Mouse (Mus musculus) forebrain, postnatal 0 days (tissue): ENCODE measurements around the gene Sorbs1. TPM values are rescaled to one million over a fixed set of nuclear protein-coding genes. Genes with fewer than 3 reads are reported as not detected.

Experiments used
- ATAC-seq: fragments of 200-750 bp; cut with Nextera tagmentation; 2 replicates; pipeline ENCODE4 v1.8.0; 2017; ENCODE audit warnings: mild to moderate bottlenecking, moderate library complexity
- DNase-seq: peaks from one replicate; pipeline ENCODE4 v3.0.0-alpha.2; 2015
- H3K27ac ChIP-seq: fragments of 300-500 bp; sonication (generic); 2 replicates; pipeline ENCODE4 v1.5.1; 2014; ENCODE audit warnings: low read depth, mild to moderate bottlenecking, antibody characterized with exemption, low read length, moderate library complexity, mixed read lengths
- H3K27me3 ChIP-seq: fragments of 300-500 bp; sonication (generic); 2 replicates; pipeline ENCODE4 v1.6.1; 2014; ENCODE audit warnings: mild to moderate bottlenecking, low read length, mixed read lengths; ENCODE audit not compliant: insufficient read depth
- H3K36me3 ChIP-seq: fragments of 300-500 bp; sonication (generic); 2 replicates; pipeline ENCODE4 v1.6.1; 2014; ENCODE audit warnings: mild to moderate bottlenecking, moderate library complexity; ENCODE audit not compliant: insufficient read depth
- H3K4me1 ChIP-seq: fragments of 300-500 bp; sonication (generic); 2 replicates; pipeline ENCODE4 v1.6.1; 2014; ENCODE audit warnings: antibody characterized with exemption; ENCODE audit not compliant: insufficient read depth
- H3K4me2 ChIP-seq: fragments of 300-500 bp; sonication (generic); 2 replicates; pipeline ENCODE4 v1.6.1; 2014; ENCODE audit warnings: low read depth, mild to moderate bottlenecking, moderate library complexity
- H3K4me3 ChIP-seq: fragments of 300-500 bp; sonication (generic); 2 replicates; pipeline ENCODE4 v1.5.1; 2014; ENCODE audit warnings: low read depth, low read length, mixed read lengths
- H3K9ac ChIP-seq: fragments of 300-500 bp; sonication (generic); 2 replicates; pipeline ENCODE4 v1.6.1; 2014; ENCODE audit warnings: mild to moderate bottlenecking
- H3K9me3 ChIP-seq: fragments of 300-500 bp; sonication (generic); 2 replicates; pipeline ENCODE4 v1.6.1; 2016; ENCODE audit warnings: low read length
- CTCF ChIP-seq: sonication (generic); IDR thresholded peaks from 2 replicates; pipeline ENCODE4 v1.5.1; 2016; ENCODE audit warnings: antibody characterized with exemption, control low read depth, low read depth
- WGBS: fragments of 180-500 bp; shearing (Covaris S2); extraction: QIAGEN DNeasy Blood & Tissue Kit; methylation state at CpG from one replicate; pipeline ENCODE4 v1.1.7; 2014; 5-methylcytosine and 5-hydroxymethylcytosine counted together
- polyA plus RNA-seq: library from polyadenylated mRNA; unstranded; fragments of >200 nt; fragmentation: Nextera tagmentation; extraction: Ambion mirVana; gene quantifications from 2 replicates; pipeline ENCODE4 v1.2.1, GENCODE M21; 2015
- total RNA-seq: library from RNA; depleted of rRNA; stranded (reverse); fragments of >200 nt; gene quantifications from 2 replicates; pipeline ENCODE4 v1.2.3, GENCODE M21; 2014

Gene Sorbs1
- total and polyA plus RNA-seq, 2 experiments from 2014 or later: 51.8 to 74.9 TPM

- Histone ChIP-seq H3K9me3 (no peaks in the 10 kb centered on the region), H3K4me1 (no peaks in the 10 kb centered on the region), H3K36me3 (peaks cover 14% of the 10 kb centered on the region), H3K4me2 (no peak overlapping the region), H3K9ac (no peak overlapping the region), H3K4me3 (no peak overlapping the region), H3K27me3 (no peaks in the 10 kb centered on the region), H3K27ac (no peak overlapping the region)
- 94% methylated on average over 5 of the region's 5 CpGs for WGBS
- no peak for ATAC-seq
- DNase-seq: no peak
- no peak for TF ChIP-seq CTCF
Observed at GRCm38 (mm10) chr19:40392795-40393392, 120.7 kb downstream of the Sorbs1 start.

DNA sequence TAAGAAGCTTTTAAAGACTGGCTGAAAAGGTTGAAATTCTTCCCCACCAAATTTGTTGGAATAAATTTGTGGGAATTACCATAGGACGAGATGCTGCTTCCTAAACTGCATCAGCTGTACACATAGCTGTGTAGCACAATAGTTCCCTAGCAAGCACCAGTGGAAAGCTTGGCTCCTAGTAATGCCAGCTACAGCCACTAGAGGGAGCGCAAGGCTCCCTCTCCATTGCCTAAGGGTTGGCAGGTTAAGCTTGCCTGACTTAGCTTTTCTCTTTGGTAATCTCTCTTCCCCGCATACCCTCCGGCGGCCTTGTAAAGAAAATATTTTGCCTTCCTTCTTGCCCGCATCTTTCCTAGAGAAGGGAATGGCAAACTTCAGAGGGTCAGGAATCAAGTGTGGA lies 122.1 kb downstream of the Sorbs1 start:
- no peak overlapping the region for H3K4me3 ChIP-seq
- H3K9me3 ChIP-seq: no peaks in the 10 kb centered on the region
- no peaks in the 10 kb centered on the region for H3K4me1 ChIP-seq
- ATAC-seq (peak; percentile 88), DNase-seq (peak; percentile 93)
- no peak overlapping the region for H3K27ac ChIP-seq
- H3K4me2 ChIP-seq: no peak overlapping the region
- peaks cover 18% of the 10 kb centered on the region for H3K36me3 ChIP-seq
- no peaks in the 10 kb centered on the region for H3K27me3 ChIP-seq
- H3K9ac ChIP-seq: no peak overlapping the region
- peak; percentile 98 for TF ChIP-seq CTCF
- 9% methylated on average over 6 of the region's 6 CpGs for WGBS

DNA sequence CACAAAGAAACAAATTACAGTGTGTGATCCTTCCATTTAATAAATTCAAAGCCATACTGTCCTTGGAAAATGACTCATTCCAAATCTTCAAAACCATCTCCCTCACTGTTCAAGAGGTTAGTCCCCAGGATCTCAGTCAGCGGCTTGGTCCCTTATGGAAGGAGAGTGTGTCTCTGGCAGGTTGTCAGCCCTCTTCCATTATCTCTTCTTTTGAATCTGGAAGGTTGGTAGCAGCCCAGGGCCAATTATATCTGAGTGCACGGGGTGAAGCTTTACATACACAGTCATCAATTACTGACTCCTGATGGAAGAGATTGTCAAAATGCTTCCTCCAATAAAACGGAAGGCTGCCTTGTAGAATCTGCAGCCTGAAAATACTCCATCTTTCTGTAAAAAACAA lies 126.7 kb downstream of the Sorbs1 start:
- WGBS: 55% methylated on average over 3 of the region's 3 CpGs
- no peak for TF ChIP-seq CTCF
- H3K9me3 ChIP-seq: no peaks in the 10 kb centered on the region
- H3K27ac ChIP-seq: no peak overlapping the region
- peaks cover 10% of the 10 kb centered on the region for H3K36me3 ChIP-seq
- ATAC-seq (no peak), DNase-seq (no peak)
- H3K9ac ChIP-seq: no peak overlapping the region
- no peaks in the 10 kb centered on the region for H3K4me1 ChIP-seq
- no peak overlapping the region for H3K4me3 ChIP-seq
- H3K27me3 ChIP-seq: no peaks in the 10 kb centered on the region
- H3K4me2 ChIP-seq: no peak overlapping the region

DNA sequence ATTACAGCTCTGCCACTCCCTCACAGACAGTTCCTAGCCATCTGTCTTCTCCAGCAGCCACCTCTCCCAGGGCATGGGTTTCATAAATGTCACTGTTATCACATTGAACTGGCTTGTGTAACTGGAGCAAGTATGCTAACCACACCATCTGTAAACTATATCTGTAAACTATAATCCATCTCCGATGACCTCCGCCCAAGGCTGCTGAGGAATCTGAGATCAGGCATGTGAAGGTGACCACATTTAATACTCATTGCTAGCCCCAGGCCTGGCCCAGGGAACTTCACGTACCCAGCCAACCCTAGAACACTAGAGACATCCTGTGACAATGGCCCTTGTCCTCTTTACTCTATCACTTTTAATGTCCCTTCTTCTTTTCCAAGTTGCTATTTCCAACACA lies 128.2 kb downstream of the Sorbs1 start:
- H3K4me2 ChIP-seq: no peak overlapping the region
- no peaks in the 10 kb centered on the region for H3K9me3 ChIP-seq
- DNase-seq (no peak), ATAC-seq (no peak)
- no peaks in the 10 kb centered on the region for H3K27me3 ChIP-seq
- no peak overlapping the region for H3K9ac ChIP-seq
- H3K36me3 ChIP-seq: peaks cover 16% of the 10 kb centered on the region; the same call in 1 of the 2 replicates
- WGBS: 91% methylated on average over 3 of the region's 3 CpGs
- TF ChIP-seq CTCF: no peak
- no peak overlapping the region for H3K27ac ChIP-seq
- H3K4me1 ChIP-seq: peaks cover 4% of the 10 kb centered on the region; the same call in 1 of the 2 replicates
- no peak overlapping the region for H3K4me3 ChIP-seq

GRCm38 (mm10) chr19:40383931-40384330 lies 129.6 kb downstream of the Sorbs1 start:
- peaks cover 13% of the 10 kb centered on the region; the same call in 1 of the 2 replicates for H3K36me3 ChIP-seq
- ATAC-seq (no peak), DNase-seq (no peak)
- no peak overlapping the region for H3K27ac ChIP-seq
- WGBS: 44% methylated on average over 5 of the region's 5 CpGs
- no peaks in the 10 kb centered on the region for H3K9me3 ChIP-seq
- H3K9ac ChIP-seq: no peak overlapping the region
- no peak overlapping the region for H3K4me3 ChIP-seq
- peaks cover 5% of the 10 kb centered on the region; the same call in 1 of the 2 replicates for H3K4me1 ChIP-seq
- TF ChIP-seq CTCF: peak; percentile 48
- H3K27me3 ChIP-seq: no peaks in the 10 kb centered on the region
- H3K4me2 ChIP-seq: no peak overlapping the region

GRCm38 (mm10) chr19:40380656-40381055 lies 132.9 kb downstream of the Sorbs1 start:
- H3K27ac ChIP-seq: no peak overlapping the region
- no peak overlapping the region for H3K9ac ChIP-seq
- no peak for DNase-seq
- no peak overlapping the region for H3K4me3 ChIP-seq
- no peaks in the 10 kb centered on the region for H3K27me3 ChIP-seq
- 64% methylated on average over 3 of the region's 3 CpGs for WGBS
- peaks cover 5% of the 10 kb centered on the region; the same call in 1 of the 2 replicates for H3K4me1 ChIP-seq
- H3K36me3 ChIP-seq: peaks cover 16% of the 10 kb centered on the region
- no peaks in the 10 kb centered on the region for H3K9me3 ChIP-seq
- no peak overlapping the region for H3K4me2 ChIP-seq
- no peak for TF ChIP-seq CTCF
- ATAC-seq: no peak

GRCm38 (mm10) chr19:40380005-40380404 lies 133.6 kb downstream of the Sorbs1 start:
- ATAC-seq (no peak), DNase-seq (peak; percentile 39)
- no peak overlapping the region for H3K4me3 ChIP-seq
- H3K4me1 ChIP-seq: peaks cover 5% of the 10 kb centered on the region; the same call in 1 of the 2 replicates
- 49% methylated on average over 6 of the region's 6 CpGs for WGBS
- H3K9ac ChIP-seq: no peak overlapping the region
- peaks cover 16% of the 10 kb centered on the region for H3K36me3 ChIP-seq
- no peak overlapping the region for H3K27ac ChIP-seq
- H3K9me3 ChIP-seq: no peaks in the 10 kb centered on the region
- H3K4me2 ChIP-seq: no peak overlapping the region
- no peak for TF ChIP-seq CTCF
- H3K27me3 ChIP-seq: no peaks in the 10 kb centered on the region
